Mouse (Mus musculus): ENCODE results near the gene Rnase1.

Rnase1 gene

DNA sequence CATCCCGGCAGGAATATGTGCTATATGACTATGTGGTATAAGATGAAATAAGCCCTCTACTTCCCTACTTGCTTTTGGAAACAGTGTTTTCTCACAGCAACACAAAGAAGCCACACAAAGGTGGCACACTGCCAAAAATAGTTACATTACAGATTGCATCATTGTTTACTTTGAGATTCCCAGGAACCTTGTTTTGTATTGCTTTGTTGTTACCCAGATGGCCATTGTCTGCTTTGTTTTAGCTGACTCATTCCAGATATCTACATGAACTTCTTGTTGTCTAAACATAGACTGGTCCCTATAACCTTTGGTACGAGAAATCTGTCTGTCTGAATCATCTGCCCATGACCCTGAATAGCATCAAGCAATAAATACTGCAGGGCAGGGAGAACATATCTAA is 6.2 kb downstream of the Rnase1 start:
- DNase-seq = no peak

DNA sequence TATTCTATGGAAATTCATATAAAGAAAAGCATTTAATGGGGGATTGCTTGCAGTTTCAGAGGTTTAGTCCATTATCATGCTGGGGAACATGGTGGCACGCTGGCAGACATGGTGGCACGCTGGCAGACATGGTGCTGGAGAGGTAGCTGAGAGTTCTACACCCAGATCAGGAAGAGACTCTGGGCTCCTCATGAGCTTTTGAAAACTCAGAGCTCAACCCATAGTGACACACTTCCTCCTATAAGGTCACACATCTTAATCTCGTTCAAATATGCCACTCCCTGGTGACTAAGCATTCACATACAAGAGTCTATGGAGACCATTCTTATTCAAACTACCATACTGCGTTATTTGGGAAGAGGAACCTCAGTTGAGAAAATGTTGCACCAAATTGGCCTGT is 14.2 kb downstream of the Rnase1 start:
- no peak for DNase-seq

DNA sequence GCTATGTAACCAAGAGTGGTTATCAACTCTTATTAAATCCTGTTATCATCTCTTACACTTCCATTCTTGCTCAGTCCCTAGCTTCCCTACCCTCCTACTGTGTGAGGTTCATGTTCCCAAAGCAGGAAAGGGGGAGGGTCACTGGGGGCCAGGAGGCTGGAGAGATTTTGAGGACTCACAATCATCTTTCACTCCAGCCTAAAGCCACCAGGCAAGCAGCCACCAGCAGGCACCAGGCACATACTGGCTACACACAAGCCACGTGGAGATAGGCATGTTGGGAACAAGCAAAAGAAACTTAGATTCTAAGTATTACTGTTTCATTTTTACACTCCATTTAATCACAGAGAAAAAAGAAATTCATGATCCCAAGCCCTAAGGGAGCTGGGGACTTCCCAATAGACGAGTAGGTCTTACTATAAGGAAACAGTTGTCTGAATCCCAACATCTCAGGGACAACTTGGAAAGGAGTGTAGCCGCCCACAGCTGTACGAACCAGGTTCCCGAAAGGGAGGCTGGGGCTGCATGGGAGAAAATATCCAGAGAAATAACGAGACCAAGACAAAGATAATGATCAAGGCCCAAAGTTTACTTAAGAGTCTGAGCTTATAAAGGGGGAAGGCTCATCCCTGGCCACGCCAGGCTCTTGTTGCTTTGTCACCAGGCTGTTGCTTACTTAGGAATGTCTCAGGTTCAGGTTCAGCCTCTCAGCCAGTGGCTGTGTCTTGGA is 15.3 kb downstream of the Rnase1 start:
- DNase-seq = no peak

DNA sequence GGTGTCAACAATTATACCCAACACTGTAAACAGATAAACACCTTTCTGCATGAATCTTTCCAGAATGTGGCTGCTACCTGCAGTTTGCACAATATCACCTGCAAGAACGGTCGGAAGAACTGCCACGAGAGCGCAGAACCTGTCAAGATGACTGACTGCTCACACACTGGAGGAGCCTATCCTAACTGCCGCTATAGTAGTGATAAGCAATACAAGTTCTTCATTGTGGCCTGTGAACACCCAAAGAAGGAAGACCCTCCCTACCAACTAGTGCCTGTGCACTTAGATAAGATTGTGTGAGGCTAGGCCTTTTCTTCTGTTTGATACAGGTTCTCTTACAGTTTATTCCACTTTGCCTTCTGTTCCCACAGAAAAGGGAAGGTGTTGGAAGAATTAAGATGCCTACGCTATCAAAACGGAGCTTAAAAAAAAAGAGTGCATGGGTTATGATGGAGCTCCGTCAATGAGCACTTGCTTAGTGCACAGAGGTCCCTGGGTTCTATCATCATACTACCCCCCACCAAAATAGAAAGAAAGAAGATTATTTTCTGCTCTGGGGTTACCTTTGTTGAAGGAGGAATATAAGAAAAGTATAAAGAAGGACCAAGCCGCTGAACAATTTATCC is 16.2 kb downstream of the Rnase1 start:
- DNase-seq = no peak

DNA sequence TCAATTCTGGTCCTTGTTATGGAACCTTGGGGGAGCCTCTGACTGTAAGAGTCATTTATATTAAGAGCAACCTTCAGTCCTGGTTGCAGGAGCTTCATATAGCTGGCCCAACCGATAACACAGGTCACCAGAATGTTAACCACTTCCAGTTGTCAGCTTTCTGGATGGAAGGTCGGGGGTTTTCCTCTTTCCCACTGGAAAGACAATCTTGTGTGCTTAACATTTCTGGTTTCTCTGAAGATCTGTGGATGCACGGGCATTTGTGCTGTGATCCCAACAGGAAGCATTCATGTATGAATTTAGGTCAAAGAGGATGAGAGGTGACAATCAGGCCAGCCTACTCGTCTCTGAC is 17.0 kb downstream of the Rnase1 start:
- no peak for DNase-seq

DNA sequence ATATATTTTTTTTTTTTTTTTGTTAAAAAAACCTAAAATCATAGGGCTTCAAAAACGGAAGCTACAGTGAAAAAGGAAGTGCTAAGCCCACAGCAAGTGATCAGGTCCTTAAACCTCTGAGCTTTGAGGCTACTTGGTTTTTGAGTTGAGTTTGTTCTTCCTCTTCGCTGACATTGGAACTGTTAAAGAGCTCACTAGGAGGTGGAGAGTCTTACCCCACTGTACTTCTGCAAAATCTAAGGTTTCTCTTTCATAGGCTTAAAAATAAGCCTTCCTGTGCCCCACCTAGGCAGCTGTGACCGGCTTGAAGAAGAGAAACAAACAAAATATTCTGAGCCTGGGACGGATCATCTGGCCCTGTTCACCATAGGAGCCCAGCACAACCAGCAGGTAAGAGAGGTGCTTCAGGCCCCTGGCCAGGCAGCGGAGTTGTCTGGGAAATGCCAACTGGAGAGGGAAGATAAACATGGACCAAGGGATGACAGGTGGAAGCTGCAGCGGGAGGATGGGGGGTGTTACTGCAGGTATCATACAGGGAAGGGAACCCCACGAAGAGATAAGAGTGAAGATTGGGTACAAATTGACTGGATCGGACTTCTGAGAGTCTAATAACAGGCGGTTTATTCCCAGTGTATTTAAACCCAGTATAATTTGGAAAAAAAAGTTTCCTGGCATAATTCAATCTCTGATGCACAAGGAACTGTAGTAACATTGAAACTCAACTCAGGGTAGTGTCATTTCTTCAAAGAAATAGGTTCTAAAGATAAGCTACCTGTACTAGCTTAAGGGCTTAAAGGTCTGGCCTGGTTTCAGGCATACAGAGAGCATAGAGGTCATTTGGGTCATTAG is 17.6 kb downstream of the Rnase1 start:
- DNase-seq = no peak

DNA sequence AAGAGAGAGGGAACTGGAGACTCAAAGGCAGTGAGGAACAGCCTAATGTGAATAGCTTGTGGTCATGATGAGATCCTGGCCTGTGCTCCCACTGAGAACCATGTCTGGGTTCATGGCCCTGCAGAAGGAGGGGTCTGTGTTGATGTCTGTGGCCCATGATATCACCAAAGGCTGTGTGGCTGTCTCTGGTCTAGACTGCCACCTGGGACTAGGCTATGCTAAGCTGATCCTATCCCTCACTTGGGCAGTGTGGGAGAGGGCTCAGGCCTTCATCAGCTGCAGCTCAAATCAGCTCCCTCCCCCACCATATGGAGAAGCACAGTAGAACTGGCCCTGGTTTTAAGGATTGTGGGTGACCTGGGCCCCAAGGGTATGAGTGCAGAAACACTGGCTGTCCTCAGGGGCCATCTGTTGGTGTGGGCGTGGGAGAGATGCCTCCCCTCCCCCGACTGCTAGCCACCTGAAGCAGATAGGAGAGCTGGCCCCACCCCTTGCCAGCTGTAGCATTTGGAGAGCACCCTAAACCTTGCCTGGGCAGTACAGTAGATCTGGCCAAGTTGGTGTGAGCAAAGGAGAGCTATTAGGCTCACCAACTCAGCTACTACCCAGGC is 18.8 kb downstream of the Rnase1 start:
- no peak for DNase-seq

DNA sequence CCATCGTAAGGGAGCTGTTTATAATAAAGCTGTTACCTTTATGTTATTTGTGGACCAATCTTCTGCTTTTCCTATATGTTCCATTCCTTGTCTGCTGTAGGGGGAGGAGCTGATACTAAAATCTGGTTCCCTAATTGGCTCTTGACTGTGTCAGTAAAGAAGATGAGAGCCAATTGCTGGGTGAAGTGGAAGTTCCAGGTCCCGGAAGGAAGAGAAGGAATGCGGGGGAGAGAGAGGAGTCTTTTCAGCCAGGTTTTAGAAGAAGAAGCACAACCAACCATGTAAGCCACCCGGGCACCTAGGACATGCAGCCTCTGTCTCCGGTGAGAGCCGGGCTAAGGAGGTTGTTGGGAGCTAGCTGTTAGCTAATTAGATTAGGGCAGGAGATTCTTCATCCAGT is 20.9 kb downstream of the Rnase1 start:
- no peak for DNase-seq

DNA sequence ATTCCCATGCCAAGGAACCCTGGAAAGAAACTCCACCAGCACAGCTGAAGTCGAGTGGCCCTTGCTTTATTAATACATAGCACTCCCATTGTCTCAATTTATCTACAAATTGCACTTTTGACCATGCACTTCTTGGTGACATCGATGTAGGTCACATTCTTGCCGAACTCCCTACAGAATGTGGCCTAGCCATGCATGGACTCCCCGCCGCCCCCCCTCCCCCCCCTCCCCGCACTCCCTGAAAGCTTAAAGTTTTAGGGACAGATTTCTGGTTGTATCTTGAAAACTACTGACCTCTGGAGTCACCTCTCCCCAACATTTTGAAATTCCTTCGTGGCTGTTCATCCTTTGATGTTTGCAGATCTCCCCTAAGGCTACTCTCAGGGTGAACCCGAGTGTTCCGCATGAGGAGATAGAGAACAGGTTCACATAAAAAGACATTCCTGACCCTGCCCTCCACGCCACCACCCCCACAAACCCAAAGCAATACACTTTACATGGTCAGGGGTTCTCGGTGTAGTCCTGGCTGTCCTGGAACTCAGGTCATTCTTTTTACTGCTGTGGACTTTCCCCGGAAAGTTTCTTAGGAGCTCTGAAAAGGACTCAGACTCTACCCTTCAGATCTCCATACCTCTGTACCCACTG is 32.5 kb downstream of the Rnase1 start, which contains the start of gene Eddm3b:
Gene Eddm3b (plus strand): TSS at position 511 of the 645 bp plus-strand sequence.
- DNase-seq = no peak

DNA sequence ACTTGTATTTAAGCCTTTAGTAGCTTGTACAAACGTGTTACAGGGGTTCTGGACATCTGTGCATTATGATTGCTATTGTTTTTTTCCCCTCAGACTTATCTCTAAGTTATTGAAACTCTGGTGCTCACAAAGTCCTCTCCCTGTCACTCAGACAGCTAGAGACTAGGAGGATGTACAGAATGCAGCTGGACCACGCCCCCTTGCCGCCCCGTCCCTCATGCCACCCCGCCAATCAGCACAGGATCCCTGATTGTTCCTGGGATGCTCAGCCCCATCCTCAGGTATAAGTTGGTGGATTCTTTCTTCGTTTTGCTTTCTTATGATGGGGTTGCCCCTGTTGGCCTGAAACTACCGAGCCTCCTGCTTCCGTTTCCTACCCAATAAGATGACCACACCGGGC is 33.1 kb downstream of the Rnase1 start:
- no peak for DNase-seq

DNA sequence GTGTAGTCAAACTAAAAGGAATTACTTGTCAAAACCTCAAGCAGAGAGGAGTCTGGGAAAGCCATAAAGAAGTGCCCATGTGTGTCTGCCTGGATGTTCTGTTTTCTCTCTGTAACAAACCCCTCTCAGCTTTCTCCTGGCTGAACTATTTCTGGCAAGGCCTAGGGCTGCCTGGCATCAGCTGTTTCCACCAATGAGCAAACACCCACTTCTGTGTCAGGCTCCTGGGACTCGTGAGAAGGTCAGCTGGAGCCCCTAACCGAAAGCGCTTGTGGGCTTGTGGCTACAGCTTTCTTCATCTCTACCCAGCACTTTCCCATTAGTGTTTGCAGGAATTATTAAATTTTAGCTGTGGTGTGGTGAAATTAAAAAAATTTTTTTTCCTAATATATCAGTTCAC is 34.6 kb downstream of the Rnase1 start:
- DNase-seq = no peak

DNA sequence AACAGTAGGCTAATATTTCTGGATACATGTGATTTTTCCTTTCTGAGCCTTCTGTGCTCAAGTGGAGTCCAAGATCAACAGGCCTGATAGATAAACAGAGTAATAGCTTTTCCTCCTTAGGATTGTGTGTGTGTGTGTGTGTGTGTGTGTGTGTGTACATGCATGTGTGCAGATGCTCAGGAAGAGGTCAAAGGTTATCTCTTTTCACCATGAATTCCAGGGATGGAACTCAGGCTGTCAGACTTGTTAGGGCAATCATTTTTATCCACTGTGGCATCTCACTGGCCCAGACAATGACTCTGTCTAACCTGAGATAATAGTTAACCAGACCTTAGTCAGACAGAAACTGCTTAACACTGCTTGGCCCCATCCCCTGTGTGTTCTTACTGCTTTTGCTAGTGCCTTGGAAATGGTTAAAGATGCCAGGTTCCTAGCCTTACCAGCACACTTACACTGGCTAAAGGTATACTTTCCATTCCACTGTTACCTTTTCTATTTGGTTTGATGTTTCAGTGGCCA is 40.1 kb downstream of the Rnase1 start:
- no peak for DNase-seq

DNA sequence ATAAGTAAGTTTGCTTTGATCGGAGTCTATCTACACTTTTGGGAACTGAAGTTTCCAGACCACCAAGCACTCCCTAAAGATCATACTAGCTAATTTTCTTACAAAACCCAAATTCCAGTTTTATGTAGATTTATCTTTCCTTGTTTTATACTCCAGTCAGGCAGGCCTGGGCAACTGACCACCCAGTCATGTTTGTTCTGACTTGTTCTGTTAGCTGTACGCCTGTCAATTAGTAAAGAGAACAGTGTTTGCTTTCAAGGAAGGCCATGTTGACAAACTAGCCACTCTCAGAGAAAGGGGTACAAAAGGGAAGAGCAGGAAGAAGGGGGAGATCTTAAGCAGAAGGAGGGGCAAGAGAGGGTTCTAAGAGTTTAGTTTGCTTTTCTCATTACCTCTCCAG is 42.2 kb downstream of the Rnase1 start:
- DNase-seq = no peak

DNA sequence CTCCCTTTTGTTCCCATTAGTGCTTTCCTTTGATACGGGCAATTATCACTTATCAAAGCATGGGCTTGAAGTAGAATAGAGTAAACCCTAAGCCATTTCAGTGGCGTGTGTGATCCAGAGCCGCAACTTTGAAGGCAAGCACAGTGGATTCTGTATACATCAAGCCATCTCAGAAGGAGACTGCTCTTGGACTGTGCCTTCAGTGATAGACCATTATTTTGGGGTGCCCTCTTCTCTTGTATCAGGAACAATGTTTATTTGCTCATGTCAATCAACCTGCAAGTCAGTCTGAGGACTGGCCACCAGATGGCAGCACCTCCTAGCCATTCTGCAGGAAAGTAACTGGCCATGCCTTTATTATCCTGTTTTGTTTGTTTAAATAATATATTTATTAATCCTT is 43.4 kb downstream of the Rnase1 start:
- peak; percentile 44 to 60 for DNase-seq

DNA sequence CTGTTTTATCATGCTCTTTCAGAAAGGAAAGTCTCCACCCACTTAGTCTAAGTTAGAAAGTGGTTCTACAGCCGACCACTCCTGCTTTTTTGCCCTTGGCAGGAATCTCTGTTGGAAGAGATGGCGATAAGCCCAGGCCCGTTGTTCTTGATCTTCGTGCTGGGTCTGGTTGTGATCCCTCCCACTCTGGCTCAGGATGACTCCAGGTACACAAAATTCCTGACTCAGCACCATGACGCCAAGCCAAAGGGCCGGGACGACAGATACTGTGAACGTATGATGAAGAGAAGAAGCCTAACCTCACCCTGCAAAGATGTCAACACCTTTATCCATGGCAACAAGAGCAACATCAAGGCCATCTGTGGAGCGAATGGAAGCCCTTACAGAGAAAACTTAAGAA is 45.3 kb downstream of the Rnase1 start:
- no peak for DNase-seq

DNA sequence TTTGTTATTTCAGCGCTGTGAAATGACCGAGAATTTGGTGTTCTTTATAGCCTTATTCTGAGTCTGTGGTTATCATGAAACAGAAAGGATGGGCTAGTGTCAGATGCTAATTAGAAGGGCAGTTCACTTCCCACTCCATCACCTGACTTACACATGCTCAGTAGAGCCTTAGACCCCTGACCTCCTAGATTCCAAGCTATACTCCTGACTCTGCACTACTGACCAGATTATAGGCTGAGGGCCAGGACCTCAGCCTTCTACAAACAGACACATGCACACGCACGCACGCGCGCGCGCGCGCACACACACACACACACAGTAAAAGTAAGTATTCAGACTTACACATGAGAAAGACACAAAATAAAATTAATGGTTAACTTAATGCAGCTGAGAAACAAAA is 47.7 kb downstream of the Rnase1 start:
- DNase-seq = no peak

DNA sequence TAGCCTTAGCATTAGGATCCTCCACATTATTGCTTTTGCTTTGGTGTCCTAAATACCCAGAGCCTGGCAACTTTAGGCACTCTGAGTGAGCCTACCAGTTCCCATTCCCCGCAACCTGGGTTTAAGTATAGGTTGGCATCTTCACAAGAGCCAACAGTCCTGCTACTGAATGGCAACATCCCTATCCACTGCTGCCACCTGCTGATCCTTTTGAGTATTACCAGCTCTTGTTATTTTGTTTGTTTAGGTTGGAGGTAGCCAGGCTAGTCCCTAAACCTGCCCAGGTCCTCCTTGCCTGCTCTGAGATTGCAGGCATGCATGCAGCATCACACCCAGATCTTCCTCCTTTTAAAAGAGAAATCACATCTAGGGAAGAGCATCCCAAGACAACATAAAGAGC is 48.3 kb downstream of the Rnase1 start:
- DNase-seq = peak; percentile 33 to 57

DNA sequence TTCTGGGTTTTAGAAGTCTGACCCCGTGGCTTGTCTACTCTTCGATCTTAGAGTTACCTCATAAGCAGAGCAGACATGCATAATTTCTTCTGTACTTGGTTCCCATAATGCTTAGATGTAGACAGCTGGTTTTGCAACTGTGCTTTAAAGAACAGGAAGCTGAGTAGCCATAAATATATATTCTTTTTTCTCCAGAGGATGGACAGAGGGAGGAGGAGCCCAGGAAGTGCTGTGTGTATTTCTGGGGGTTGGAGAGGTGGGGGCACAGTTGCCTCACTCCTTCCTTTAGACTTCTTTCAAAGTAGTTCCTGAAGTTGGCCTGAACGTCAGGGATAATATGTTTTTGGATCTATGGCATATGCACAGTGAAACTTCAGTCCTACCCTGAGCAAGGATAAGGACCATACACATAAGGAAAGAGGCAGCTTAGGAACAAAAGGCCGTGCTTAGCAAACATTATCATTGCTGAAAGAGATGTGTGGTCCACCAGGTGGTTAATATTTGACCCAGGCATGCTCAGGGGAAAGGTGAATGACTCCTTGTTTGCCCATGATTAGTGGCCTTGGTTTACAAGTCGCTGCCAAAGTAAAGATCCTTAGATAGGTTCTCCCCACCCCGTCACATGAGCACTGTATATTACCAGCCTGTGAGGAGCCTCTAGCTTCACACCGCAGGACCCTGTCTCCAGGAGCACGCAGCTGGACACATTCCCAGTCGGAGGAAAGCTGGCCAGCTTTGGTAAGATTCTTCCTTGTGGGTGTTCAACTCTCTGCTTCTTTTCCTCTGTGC is 50.7 kb downstream of the Rnase1 start:
- no peak for DNase-seq

Measured in thymus, postnatal 36 days (tissue).